13 mouse cellular contexts compared by ENCODE assay signal in genomic region chr5:116252186-116252585, GRCm38 (mm10).
"Had no signal": no experiment of that assay in that cellular context is flagged by ENCODE, and none has a peak within 500 bp of the region (broad histone marks: within the 10 kb centered on the region; RNA-seq: fewer than 3 reads in every experiment).

No protein-coding gene starts in this region.

- H3K4me2 ChIP-seq: intestine, embryonic 15.5 days; limb, embryonic 13.5 days; liver, embryonic 13.5 days; midbrain, embryonic 12.5 days; neural tube, embryonic 15.5 days had no signal

- H3K27me3 ChIP-seq: intestine, embryonic 15.5 days; limb, embryonic 13.5 days; liver, embryonic 13.5 days; midbrain, embryonic 12.5 days; neural tube, embryonic 15.5 days had no signal

- H3K4me3 ChIP-seq: intestine, embryonic 15.5 days; layer of hippocampus, adult 2 months; limb, embryonic 13.5 days; liver, embryonic 13.5 days; midbrain, embryonic 12.5 days; neural tube, embryonic 15.5 days had no signal

- DNase-seq: kidney, adult 18-20 months; kidney, postnatal 10 days; kidney, postnatal 4 days; left cerebral cortex, postnatal 4 days; liver, embryonic 13.5 days; right cerebral cortex, adult 18-20 months; right cerebral cortex, postnatal 25 days; thymus, postnatal 25 days had no signal

- H3K27ac ChIP-seq: intestine, embryonic 15.5 days; layer of hippocampus, adult 2 months; limb, embryonic 13.5 days; liver, embryonic 13.5 days; midbrain, embryonic 12.5 days; neural tube, embryonic 15.5 days had no signal

- H3K9ac ChIP-seq: intestine, embryonic 15.5 days; limb, embryonic 13.5 days; liver, embryonic 13.5 days; midbrain, embryonic 12.5 days; neural tube, embryonic 15.5 days had no signal

- ATAC-seq: intestine, embryonic 15.5 days had no signal

- H3K9me3 ChIP-seq: intestine, embryonic 15.5 days; limb, embryonic 13.5 days; midbrain, embryonic 12.5 days; neural tube, embryonic 15.5 days had no signal

- H3K36me3 ChIP-seq: intestine, embryonic 15.5 days; limb, embryonic 13.5 days; liver, embryonic 13.5 days; midbrain, embryonic 12.5 days; neural tube, embryonic 15.5 days had no signal

- H3K4me1 ChIP-seq: intestine, embryonic 15.5 days; midbrain, embryonic 12.5 days; neural tube, embryonic 15.5 days had no signal
